In the genomic region with DNA sequence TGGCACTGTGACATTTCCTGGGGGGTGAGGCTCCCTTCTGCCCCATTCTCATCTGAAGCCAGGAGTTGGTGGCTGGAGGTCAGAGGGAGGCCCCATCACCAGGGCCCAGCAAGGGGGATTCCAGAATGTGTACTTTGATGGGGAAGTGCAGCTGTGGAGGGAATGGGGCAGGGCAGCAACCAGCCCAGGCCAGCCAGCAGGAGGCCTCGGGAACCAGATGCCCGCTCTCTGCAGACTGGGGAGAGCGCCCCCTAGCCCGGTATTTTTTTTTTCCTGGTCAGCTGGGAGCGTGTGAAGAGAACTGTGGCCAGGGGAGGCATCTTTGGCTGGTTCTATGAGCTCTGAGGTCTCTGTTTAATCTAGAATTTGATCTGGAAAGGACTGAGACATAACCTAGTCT, we compare ENCODE assay signal across 11 mouse cellular contexts. TPM values are rescaled to one million over a fixed set of nuclear protein-coding genes. Genes with fewer than 3 reads are reported as not detected.
A peak's percentile ranks its signal among the peaks of the same experiment; 100 is the strongest.
DNase-seq lines count a peak whose midpoint lies in the region; ATAC-seq and TF ChIP-seq lines count a peak whose summit lies in the region.
"Had no signal": no experiment of that assay in that cellular context is flagged by ENCODE, and none has a peak within 500 bp of the region (broad histone marks: within the 10 kb centered on the region; RNA-seq: fewer than 3 reads in every experiment).

No protein-coding gene starts in this region.

- H3K4me1 ChIP-seq in lung, postnatal 0 days (ENCODE audit: insufficient read depth, low read depth, low read length), result peaks cover 9% of the 10 kb centered on the region; the same call in 1 of the 2 replicates
- peaks cover 7% of the 10 kb centered on the region for H3K4me1 ChIP-seq in ES-Bruce4 (ENCODE audit: control insufficient read depth, insufficient read depth, low read length)

- peak; percentile 91 for DNase-seq in heart, adult 11 months
- DNase-seq in heart, adult 18-20 months, result no peak
- DNase-seq in lung, postnatal 0 days (ENCODE audit: low spot score), result no peak
- DNase-seq in lung, adult 18-20 months, result no peak
- DNase-seq in left cerebral cortex, adult 8-10 months (ENCODE audit: low spot score in 2 of 2), result no peak
- no peak for DNase-seq in adrenal gland, adult 2 months
- DNase-seq: lung, adult 2 months; thymus, postnatal 36 days had no signal

- H3K36me3 ChIP-seq in lung, postnatal 0 days (ENCODE audit: insufficient read depth, low read length), result no peaks in the 10 kb centered on the region
- no peaks in the 10 kb centered on the region for H3K36me3 ChIP-seq in ES-Bruce4 (ENCODE audit: control insufficient read depth, insufficient read depth, low read length, poor library complexity, severe bottlenecking)

- H3K4me3 ChIP-seq in lung, postnatal 0 days (ENCODE audit: low read depth, low read length), result no peak overlapping the region
- no peak overlapping the region for H3K4me3 ChIP-seq in ES-Bruce4 (ENCODE audit: low read depth, low read length)

- no peaks in the 10 kb centered on the region for H3K9me3 ChIP-seq in lung, postnatal 0 days (ENCODE audit: low read length)
- no peaks in the 10 kb centered on the region for H3K9me3 ChIP-seq in ES-Bruce4 (replicated peaks; ENCODE audit: control insufficient read depth, insufficient read depth, low read length, poor library complexity, severe bottlenecking)

- no peak for TF ChIP-seq POLR2A in ES-Bruce4 (IDR thresholded peaks at IDR 0.05; ENCODE audit: insufficient read depth, low read length)

- H3K4me2 ChIP-seq in lung, postnatal 0 days (replicated peaks; ENCODE audit: low read depth, low read length), result no peak overlapping the region

- TF ChIP-seq CTCF in lung, postnatal 0 days (IDR thresholded peaks at IDR 0.05), result peak; percentile 57
- TF ChIP-seq CTCF in ES-Bruce4 (IDR thresholded peaks at IDR 0.05; ENCODE audit: low read depth, low read length), result peak; percentile 46

- peaks cover 30% of the 10 kb centered on the region for H3K27me3 ChIP-seq in lung, postnatal 0 days (replicated peaks; ENCODE audit: insufficient read depth, low read length)
- peaks cover 14% of the 10 kb centered on the region for H3K27me3 ChIP-seq in ES-Bruce4 (ENCODE audit: control insufficient read depth, insufficient read depth, low read length, poor library complexity, severe bottlenecking)

- H3K27ac ChIP-seq in lung, postnatal 0 days (ENCODE audit: low read length), result no peak overlapping the region
- H3K27ac ChIP-seq in ES-Bruce4 (ENCODE audit: insufficient read depth, low read length), result no peak overlapping the region

- no peak for TF ChIP-seq EP300 in lung, postnatal 0 days (IDR thresholded peaks at IDR 0.05)
- TF ChIP-seq EP300 in ES-Bruce4 (IDR thresholded peaks at IDR 0.05; ENCODE audit: insufficient read depth, low read depth, low read length), result no peak

- no peak for ATAC-seq in lung, postnatal 0 days
- peak; percentile 51 for ATAC-seq in granulocyte monocyte progenitor cell, adult 5-6 weeks (replicated peaks; ENCODE audit: poor library complexity, severe bottlenecking)
- ATAC-seq: forebrain, embryonic 16.5 days had no signal

- no peak overlapping the region for H3K9ac ChIP-seq in lung, postnatal 0 days (replicated peaks; ENCODE audit: low read depth)
- no peak overlapping the region for H3K9ac ChIP-seq in ES-Bruce4 (ENCODE audit: low read depth, poor library complexity, severe bottlenecking)

- WGBS in lung, postnatal 0 days, result 5% methylated on average over 5 of the region's 5 CpGs

RNA-seq across cellular contexts. Expression of a gene that starts 4.1 kb away (rescaled TPM):
- under 1 TPM; 0.18 to 0.30 TPM for total RNA-seq in heart, adult 18-20 months (2021)
- 0.36 and 0.50 TPM in 2 replicates for polyA plus RNA-seq in lung, postnatal 0 days (2015; fragmentation: Nextera tagmentation; extraction: Ambion mirVana)
- 5.0 and 5.6 TPM in 2 replicates for polyA plus RNA-seq in ES-Bruce4 (2011; ENCODE audit: insufficient read depth, insufficient read length, low read depth, missing spikeins)
- total RNA-seq in granulocyte monocyte progenitor cell, adult 5-6 weeks (2014; fragmentation: Nextera tagmentation), result not detected in 2 replicates
- total RNA-seq in granulocyte monocyte progenitor cell, adult 5-6 weeks (2017), result 0.21 and 1.2 TPM in 2 replicates
- total RNA-seq in left cerebral cortex, adult 8-10 months (2022), result 1 to 10 TPM; 2.4 to 3.7 (median 2.5) TPM
- 1 to 10 TPM; 2.3 to 5.7 TPM for total RNA-seq in adrenal gland, adult 2 months (2021)
- polyA plus RNA-seq in adrenal gland, adult 2 months (2012; rRNA removed), result 11.5 and 17.1 TPM in 2 replicates

RNA-seq across cellular contexts. Expression of a gene that starts 15.5 kb away (rescaled TPM):
- total RNA-seq in heart, adult 18-20 months (2021), result not detected
- polyA plus RNA-seq in lung, postnatal 0 days (2015; fragmentation: Nextera tagmentation; extraction: Ambion mirVana), result not detected in 2 replicates
- 0.79 and 0.81 TPM in 2 replicates for polyA plus RNA-seq in ES-Bruce4 (2011; ENCODE audit: insufficient read depth, insufficient read length, low read depth, missing spikeins)
- total RNA-seq in granulocyte monocyte progenitor cell, adult 5-6 weeks (2014; fragmentation: Nextera tagmentation), result not detected in 2 replicates
- not detected in 2 replicates for total RNA-seq in granulocyte monocyte progenitor cell, adult 5-6 weeks (2017)
- total RNA-seq in left cerebral cortex, adult 8-10 months (2022), result 10 to 100 TPM; 11.0 to 11.8 (median 11.2) TPM
- 1 to 10 TPM in 1 of 2 experiments, under 1 TPM in 1; 0.23 to 1.2 TPM for total RNA-seq in adrenal gland, adult 2 months (2021)
- polyA plus RNA-seq in adrenal gland, adult 2 months (2012; rRNA removed), result 2.1 and 2.4 TPM in 2 replicates

RNA-seq across cellular contexts. Expression of a gene that starts 26.8 kb away (rescaled TPM):
- 1 to 10 TPM; 1.4 to 1.7 TPM for total RNA-seq in heart, adult 18-20 months (2021)
- 2.6 and 4.6 TPM in 2 replicates for polyA plus RNA-seq in lung, postnatal 0 days (2015; fragmentation: Nextera tagmentation; extraction: Ambion mirVana)
- 0.21 and 0.23 TPM in 2 replicates for polyA plus RNA-seq in ES-Bruce4 (2011; ENCODE audit: insufficient read depth, insufficient read length, low read depth, missing spikeins)
- total RNA-seq in granulocyte monocyte progenitor cell, adult 5-6 weeks (2014; fragmentation: Nextera tagmentation), result not detected in 2 replicates
- not detected in 2 replicates for total RNA-seq in granulocyte monocyte progenitor cell, adult 5-6 weeks (2017)
- total RNA-seq in left cerebral cortex, adult 8-10 months (2022), result under 1 TPM; 0.13 to 0.64 (median 0.48) TPM
- under 1 TPM in 1 of 2 experiments, not detected in 1; 0.17 TPM for total RNA-seq in adrenal gland, adult 2 months (2021)
- 0.20 and 0.26 TPM in 2 replicates for polyA plus RNA-seq in adrenal gland, adult 2 months (2012; rRNA removed)
- polyA plus RNA-seq: forebrain, embryonic 16.5 days had no signal

Comparison
In these comparisons a context has a peak if more than half of its experiments do, and no peak if none do; other contexts are left out.
1. RNA of a gene that starts 15.5 kb away (total RNA-seq): 11.0 to 11.8 TPM in left cerebral cortex, adult 8-10 months; 0.23 to 1.2 TPM in adrenal gland, adult 2 months, not detected in heart, adult 18-20 months and not detected in granulocyte monocyte progenitor cell, adult 5-6 weeks; every median in the first group is over 4 times any median in the second.